ENCODE assay signal across 8 mouse cellular contexts in the genomic region with DNA sequence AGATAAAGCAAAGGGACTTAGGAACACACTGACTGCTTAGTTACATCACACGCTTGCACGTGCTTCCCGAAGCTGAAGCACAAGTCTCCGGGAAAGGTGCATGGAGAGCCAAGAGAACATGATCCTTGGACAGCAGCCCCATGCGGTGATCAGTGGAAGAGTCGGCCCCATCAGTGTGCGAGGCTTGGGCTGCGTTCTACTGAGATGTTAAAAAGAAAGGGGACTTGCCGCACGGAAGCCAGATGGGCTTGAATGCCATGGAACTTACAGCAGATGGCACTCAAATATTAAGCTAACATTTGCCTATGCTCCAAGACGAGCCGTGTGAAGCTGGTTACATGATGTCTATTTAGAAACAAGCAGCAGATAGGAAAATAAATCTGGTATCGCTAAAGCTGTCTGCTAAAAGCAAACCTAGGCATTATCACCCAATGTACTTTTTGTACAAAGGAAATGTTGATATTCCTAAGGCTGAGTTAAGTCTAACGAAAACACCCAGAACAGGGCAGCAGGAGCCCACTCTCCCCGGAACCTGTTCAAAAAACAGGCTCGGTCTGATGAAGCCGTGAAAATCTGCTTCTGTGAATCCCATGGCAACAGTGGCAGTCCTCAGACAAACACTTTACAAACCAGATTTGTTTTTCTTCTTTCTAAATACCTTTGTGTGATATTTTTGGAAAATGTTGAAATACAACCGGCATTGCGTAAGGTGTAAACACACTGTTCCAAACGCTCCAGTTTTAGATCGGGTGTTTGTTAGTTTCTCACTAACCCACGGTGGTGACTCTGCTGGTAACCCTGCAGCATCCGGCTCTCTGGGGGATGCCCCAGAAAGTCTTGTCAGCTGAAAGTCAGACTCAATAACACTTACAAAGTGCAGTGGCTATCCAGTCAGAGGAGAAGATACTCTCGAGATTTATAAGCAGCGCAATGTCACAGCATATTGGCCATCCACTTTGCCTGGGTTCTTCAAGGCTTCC.
DNase-seq lines count a peak whose midpoint lies in the region; ATAC-seq and TF ChIP-seq lines count a peak whose summit lies in the region.
"Had no signal": no experiment of that assay in that cellular context is flagged by ENCODE, and none has a peak within 500 bp of the region (broad histone marks: within the 10 kb centered on the region; RNA-seq: fewer than 3 reads in every experiment).

No protein-coding gene starts in this region.

- H3K36me3 ChIP-seq in hindbrain, embryonic 16.5 days (ENCODE audit: control insufficient read depth, insufficient read depth, low read length), result no peaks in the 10 kb centered on the region
- H3K36me3 ChIP-seq: heart, embryonic 15.5 days had no signal

- DNase-seq in brain, adult 2 months (ENCODE audit: low read depth, low spot score), result peak; percentile 97
- peak; percentile 84 to 88 for DNase-seq in cerebellum, adult 2 months
- peak; percentile 1 for DNase-seq in lung, postnatal 14 days
- DNase-seq in ovary, postnatal 10 days (ENCODE audit: low spot score), result no peak
- no peak for DNase-seq in spleen, postnatal 10 days (ENCODE audit: low spot score in 2 of 2)

- peak; percentile 72 for TF ChIP-seq CTCF in cerebellum, adult 2 months (IDR thresholded peaks at IDR 0.05; ENCODE audit: borderline replicate concordance, insufficient read depth, low read depth, low read length)

- H3K4me1 ChIP-seq in cerebellum, adult 2 months (ENCODE audit: control insufficient read depth, insufficient read depth, low read length), result peaks cover 13% of the 10 kb centered on the region; the same call in 1 of the 2 replicates
- H3K4me1 ChIP-seq in hindbrain, embryonic 16.5 days (ENCODE audit: control insufficient read depth, insufficient read depth, low read depth, low read length), result peaks cover 6% of the 10 kb centered on the region
- H3K4me1 ChIP-seq: heart, embryonic 15.5 days had no signal

- peak; percentile 88 for ATAC-seq in hindbrain, embryonic 16.5 days
- ATAC-seq in erythroid progenitor cell, adult 5-6 weeks (replicated peaks; ENCODE audit: low FRiP score, poor library complexity, severe bottlenecking), result no peak

- peak overlapping the region; percentile 35 for H3K4me3 ChIP-seq in cerebellum, adult 2 months (replicated peaks; ENCODE audit: insufficient read depth, low read depth, low read length)
- H3K4me3 ChIP-seq in hindbrain, embryonic 16.5 days (ENCODE audit: low read length), result no peak overlapping the region
- H3K4me3 ChIP-seq: heart, embryonic 15.5 days had no signal

- no peaks in the 10 kb centered on the region for H3K9me3 ChIP-seq in hindbrain, embryonic 16.5 days (ENCODE audit: control insufficient read depth, low read length)
- H3K9me3 ChIP-seq: heart, embryonic 15.5 days had no signal

- TF ChIP-seq POLR2A in cerebellum, adult 2 months (IDR thresholded peaks at IDR 0.05; ENCODE audit: borderline replicate concordance, insufficient read depth, low read length), result no peak

- no peaks in the 10 kb centered on the region for H3K27me3 ChIP-seq in cerebellum, adult 2 months (ENCODE audit: control insufficient read depth, insufficient read depth, low read length)
- no peaks in the 10 kb centered on the region for H3K27me3 ChIP-seq in hindbrain, embryonic 16.5 days (replicated peaks; ENCODE audit: control insufficient read depth, insufficient read depth, low read length)
- H3K27me3 ChIP-seq: heart, embryonic 15.5 days had no signal

- peak overlapping the region; percentile 42 for H3K27ac ChIP-seq in cerebellum, adult 2 months (ENCODE audit: insufficient read depth, low read length)
- peak overlapping the region; percentile 51 for H3K27ac ChIP-seq in hindbrain, embryonic 16.5 days (ENCODE audit: low read depth, low read length)
- H3K27ac ChIP-seq: heart, embryonic 15.5 days had no signal

- peak overlapping the region; percentile 33; the same call in 1 of the 2 replicates for H3K4me2 ChIP-seq in hindbrain, embryonic 16.5 days (ENCODE audit: low read length)
- H3K4me2 ChIP-seq: heart, embryonic 15.5 days had no signal

- peak overlapping the region; percentile 29; the same call in 1 of the 2 replicates for H3K9ac ChIP-seq in hindbrain, embryonic 16.5 days (ENCODE audit: low read depth, low read length)
- H3K9ac ChIP-seq: heart, embryonic 15.5 days had no signal

- 7% methylated on average over 25 of the region's 25 CpGs for WGBS in cerebellum, adult 2 months
- 48% methylated on average over 25 of the region's 25 CpGs for WGBS in hindbrain, embryonic 16.5 days

Comparison
In these comparisons a context has a peak if more than half of its experiments do, and no peak if none do; other contexts are left out.
1. DNase-seq: peak in brain, adult 2 months (single experiment), cerebellum, adult 2 months (2 of 2) and lung, postnatal 14 days (single experiment); none in ovary, postnatal 10 days (single experiment) and spleen, postnatal 10 days (0 of 2).